Mouse (Mus musculus) regulatory T cell (primary cell): ENCODE measurements around the gene 1700016K19Rik.

Experiments used
- in situ Hi-C: fragments of 300-600 bp; cut with MboI, MseI; formaldehyde crosslinking; loops from one replicate; pipeline ENCODE4 v1.15.1; 2025; ENCODE audit warnings: high pct_unique_total_duplicates

1700016K19Rik gene

DNA sequence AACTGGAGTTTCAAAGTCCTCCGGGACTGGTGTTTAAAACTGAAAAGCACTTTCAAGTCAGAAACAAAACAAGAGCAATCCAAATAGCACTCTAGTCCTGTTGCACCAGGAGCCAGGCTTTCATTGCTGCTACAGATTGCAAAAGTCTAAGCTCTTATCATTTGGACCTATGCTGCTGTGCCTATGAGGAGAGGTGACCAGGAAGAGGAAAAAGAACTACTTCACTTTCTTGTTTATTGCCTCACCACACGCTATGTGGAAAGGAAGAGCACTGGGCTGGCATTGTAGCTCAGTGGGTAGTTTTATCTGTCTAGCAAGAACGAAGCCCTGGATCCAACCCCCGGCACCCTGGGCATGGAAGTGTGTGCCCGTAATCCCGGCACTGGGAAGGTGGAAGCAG, 33.6 kb downstream of the 1700016K19Rik start:
- in situ Hi-C loops = loop anchor here (10.0 kb wide), 1 partner anchor 1831 kb away; no protein-coding TSS in a partner anchor

DNA sequence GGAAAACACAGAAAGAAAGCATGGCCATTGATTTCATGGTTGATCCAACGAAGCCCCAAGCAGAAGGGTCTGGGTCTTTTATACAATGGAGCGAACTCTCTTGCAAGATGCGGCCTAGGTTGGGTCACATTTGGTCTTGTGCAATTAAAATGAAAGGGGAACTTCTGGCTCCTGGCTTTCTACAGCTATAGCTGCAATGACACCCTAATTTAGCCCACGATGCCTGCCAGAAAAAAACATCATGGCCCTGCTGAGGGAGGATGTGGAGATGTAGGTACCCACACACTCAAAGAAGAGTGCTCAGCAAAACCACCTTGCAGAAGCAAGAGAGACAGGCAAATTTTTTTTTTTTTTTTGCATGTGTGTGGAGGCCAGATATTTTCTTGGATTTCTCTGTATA, 34.1 kb downstream of the 1700016K19Rik start:
- in situ Hi-C loops = loop anchor here (10.0 kb wide), 1 partner anchor 1831 kb away; no protein-coding TSS in a partner anchor

DNA sequence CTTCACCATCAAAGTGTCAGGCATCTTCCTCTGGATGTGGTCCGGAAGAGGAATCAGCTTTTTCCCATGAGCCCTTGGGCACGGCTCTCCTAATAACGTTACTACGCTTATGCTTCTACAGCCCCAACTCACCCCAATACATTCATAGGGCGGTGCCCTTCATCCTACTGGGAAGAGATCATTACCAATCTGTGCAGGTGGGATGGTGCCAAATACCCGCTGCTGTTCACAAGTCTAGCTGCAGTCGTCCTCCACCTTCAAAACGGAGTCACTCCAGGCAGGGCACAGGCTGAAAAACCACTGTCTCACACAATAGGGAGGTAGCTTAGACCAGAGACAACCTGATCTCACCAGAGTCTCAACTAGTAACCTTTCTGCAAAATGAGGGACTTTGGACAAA, 35.5 kb downstream of the 1700016K19Rik start:
- in situ Hi-C loops = loop anchor here (10.0 kb wide), 1 partner anchor 1830 kb away; no protein-coding TSS in a partner anchor

DNA sequence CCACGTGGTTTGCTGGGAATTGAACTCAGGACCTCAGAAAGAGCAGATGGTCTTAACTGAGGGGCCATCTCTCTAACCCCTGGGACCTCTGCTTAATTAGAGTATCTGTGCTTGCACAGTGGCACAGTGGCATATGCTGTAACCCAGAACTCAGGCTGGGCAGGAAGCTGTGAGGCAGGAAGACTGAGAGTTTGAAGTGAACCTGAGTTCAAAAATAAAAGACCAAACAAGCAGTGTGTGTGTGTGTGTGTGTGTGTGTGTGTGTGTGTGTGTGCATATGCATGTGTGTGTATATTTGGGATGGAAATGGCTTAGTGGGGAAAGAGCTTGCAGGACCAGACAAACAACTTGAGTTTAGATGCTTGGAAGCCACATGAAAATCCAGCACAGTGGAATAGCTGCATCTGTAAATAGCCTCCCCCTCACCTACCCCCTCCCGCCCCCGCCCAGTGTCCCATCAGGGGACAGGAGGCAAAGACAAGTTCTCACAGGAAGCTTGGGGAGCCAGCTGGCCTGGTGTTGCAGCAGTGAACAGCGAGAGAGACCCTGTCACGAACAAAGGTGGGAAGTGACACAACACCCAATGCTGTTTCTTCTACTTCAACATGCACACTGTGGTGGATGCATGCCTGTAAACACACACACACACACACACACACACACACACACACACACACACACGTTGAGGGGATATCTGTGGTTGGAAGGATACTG, 38.0 kb downstream of the 1700016K19Rik start:
- in situ Hi-C loops = loop anchor here (10.0 kb wide), 1 partner anchor 1827 kb away; no protein-coding TSS in a partner anchor

DNA sequence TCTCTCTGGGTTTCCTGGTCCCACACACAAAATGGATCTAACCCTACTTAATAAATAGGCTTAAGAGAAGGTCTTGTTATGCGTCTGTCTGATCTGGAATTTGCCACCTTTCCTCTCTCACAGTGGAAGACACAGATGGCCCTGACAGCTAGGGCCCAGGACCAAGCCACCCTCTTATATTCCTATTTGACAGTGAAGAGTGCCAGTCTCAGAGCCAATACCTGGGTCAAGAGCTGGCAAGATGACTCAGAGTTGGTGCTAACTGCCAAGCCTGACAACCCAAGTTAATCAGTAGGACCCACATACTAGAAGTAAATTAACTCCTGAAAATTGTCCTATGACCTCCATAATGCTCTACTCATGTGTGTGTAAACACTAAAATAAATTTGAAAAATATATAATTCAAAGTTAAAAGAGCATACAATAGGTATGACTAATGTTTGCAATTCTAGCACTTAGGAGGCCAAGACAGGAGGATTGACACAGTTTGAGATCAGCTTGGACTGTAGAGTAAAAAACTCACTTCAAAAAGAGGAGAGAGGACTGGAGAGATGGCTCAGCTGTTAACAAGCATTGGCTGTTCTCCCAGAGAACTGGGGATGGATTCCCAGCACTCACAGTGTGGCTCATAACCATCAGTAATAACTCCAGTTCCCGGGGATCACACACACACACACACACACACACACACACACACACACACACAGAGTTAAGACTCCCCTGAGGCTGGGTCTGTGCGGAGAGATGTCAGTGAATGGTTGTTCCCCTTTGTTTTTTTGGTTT, 39.8 kb downstream of the 1700016K19Rik start:
- in situ Hi-C loops = loop anchor here (10.0 kb wide), 1 partner anchor 1825 kb away; no protein-coding TSS in a partner anchor

DNA sequence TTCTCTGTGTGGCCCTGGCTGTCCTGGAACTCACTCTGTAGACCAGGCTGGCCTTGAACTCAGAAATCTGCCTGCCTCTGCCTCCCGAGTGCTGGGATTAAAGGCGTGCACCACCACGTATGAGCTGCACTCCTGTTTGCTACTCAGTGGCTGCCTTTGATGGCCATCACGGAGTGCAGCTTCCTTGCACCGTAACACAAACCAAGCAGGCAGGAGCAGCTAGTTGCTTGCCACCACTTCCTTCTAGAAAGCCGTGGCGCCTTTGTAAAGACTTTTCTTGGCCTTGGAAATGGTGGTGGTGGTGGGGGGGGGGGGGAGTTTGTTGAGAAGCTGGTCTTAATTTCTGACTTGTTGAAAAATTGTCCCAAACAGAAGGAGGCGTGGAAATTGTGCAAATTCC, 40.4 kb downstream of the 1700016K19Rik start:
- in situ Hi-C loops = no loop called here

DNA sequence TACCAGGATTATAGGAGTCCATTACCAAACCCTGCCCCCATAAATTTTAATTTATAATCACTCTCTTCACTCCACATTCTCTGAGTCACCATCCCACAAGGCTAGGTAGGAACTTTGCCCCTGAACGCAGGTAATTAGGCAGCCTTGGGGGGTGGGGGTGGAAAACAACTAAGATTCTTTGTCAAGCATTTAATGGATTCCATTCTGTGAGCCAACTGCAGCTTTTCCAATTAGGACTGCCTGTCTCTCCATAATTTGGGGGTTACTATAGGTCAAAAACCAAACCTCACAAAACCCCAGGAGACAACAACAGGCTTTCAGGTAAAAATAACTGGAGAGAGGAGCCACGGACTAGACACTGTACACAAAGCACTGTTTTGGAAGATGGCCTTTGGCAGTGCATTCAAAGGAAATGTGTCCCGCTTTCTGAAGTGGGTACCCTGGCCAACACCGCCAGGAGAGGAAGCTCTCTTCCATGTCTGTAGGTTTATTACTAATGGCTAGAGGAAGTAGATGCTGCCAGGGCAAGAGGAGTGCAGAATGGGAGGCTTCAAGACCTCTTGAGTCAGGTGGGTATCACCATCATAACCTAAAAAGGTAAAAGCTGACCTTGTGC, 41.2 kb downstream of the 1700016K19Rik start:
- in situ Hi-C loops = no loop called here

DNA sequence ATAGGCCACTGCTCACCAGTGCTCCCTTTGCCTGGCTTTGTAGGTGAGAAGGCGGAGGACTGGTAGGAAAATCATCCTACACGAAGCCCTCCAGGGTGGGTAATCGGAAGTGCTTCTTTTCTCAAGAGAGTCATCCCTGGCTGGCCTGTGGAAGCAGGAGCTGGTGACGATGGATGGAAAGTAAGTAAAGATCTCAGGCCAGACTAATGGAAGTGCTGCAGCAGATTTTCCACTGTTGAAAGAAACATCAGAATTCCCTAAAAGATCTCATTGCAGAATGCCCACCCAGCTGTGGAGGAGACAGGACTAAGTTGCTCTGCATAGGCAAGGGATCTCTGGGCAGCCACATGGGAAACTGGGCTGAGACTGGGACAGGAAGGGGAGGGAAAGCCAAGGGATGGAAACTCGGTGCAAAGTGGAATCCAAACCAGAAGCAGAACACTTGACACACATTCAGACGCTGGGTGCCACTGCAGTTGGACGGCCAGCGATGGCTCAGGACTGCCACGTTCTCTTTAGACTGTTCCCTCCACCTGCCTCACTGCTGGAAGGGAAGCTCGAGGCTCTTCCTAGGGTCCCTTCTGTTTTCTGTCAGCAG, 42.4 kb downstream of the 1700016K19Rik start:
- in situ Hi-C loops = no loop called here

DNA sequence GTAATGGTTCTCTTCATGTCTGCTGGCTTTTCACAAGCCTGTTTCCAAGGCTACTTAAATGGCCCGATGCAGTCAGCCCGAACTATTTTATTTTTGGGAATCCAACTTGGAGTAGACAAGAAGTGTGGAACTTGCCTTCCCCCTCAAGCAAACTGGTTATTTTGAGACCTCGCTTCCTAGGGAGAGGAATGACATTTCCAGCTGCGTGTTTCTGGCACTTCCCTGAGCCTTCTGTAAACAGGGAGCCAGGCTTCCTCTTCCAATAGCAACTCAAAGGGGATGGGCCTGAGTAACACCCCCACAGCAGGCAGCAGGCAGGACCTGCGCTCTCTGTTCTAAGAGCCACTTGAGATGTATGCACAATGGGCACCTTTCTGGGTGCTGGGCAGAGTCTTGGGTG, 43.2 kb downstream of the 1700016K19Rik start:
- in situ Hi-C loops = no loop called here

DNA sequence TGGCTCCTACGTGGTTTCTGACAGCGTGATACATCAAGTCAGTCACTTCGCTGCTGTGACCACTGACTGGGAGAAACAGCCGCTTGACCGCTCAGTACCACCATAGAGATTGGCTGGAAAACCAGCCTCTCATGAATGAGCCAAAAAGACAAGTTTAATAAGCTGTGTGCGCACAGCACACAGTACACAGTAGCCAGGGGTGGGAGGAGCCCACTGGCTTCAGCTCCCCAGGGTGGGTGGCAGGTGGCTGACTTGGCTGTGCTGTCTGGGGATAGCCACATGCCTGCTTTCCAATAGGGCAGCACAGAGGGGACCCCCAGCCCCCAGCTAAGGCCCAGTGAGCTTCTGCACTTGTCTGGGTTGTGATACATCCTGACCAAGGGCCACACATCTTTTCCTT, 44.8 kb downstream of the 1700016K19Rik start:
- in situ Hi-C loops = no loop called here

DNA sequence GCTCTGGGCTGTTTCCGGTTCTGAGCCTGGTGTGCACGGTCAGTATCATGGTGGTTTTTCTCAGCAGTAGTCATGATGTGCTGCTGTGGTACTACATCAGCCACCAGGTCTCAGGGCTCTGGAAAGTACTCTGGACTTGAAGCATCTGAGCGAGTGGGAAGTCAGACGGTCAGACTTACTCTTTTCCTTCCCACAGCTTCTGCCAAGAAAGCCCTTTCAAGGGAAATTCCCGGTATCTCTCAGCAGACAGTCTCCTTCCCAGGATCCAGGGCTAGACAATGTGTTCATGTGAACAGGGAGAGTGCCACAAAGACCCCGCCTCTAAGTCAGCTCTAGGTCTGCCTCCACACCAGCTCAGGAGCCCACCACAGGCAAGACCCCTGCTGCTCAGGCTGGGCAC, 45.7 kb downstream of the 1700016K19Rik start:
- in situ Hi-C loops = no loop called here

DNA sequence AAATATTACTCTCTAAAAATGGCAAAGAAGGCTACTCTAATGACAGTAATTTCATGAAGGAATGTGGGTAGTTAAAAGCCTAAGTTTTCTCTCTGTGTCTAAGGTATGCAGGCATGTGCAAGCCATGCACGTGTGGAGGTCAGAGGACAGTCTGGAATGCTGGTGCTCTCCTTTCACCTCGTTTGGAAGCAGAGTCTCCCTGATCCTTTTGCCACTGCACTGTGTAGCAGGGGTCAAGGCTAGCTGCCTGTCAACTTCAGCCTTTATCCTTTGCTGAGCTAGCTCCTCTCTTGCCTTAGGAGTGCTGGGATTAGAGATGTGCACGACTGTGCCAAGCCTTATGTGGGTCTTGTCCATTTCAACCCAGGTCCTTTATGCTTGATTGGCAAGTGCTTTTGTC, 50.8 kb downstream of the 1700016K19Rik start:
- in situ Hi-C loops = no loop called here

DNA sequence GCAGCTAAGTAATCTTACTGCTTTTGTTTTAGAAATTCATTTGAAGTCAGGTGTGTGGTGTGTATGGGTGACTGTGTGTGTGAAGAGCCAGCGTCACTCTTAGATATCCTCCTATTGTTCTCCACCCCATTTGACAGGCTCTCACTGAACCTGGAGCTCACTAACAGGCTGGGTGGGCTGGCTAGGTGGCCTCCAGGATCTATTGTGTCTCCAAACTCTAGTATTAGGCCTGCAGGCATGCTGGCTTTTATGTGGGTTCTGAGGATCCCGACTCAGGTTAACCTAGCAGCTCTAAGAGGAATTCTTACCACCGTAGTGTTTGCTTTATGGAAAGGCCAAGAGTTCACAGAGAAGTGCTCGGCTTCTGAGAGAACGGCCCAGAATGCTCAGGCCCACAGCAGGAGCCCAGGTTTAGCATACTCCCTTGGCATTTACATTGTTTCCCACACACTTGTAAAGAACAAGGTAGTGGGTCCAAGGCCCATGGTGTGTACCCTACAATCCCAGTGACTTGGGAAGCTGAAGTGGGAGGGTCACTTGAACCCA, 51.3 kb downstream of the 1700016K19Rik start:
- in situ Hi-C loops = no loop called here

DNA sequence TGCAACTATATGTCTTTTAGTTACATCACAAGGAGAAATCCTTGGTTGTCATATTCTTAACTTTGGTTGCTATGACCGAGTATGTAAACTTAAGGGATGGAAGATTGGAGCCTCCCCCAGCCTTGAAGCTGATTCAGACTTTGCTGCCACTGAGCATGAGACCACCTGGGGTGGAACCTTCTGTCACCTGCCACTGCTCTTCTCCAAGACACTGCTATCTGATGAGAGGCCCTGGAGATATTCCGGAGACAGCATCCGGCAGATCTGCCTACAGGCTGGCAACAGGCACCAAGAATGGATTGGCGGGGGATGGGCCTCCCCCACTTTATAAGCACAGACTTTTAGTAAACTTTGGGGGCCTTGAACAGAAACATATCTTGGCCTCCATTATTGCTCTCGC, 52.8 kb downstream of the 1700016K19Rik start:
- in situ Hi-C loops = no loop called here
